Mouse (Mus musculus) neural tube, embryonic 15.5 days (tissue): ENCODE measurements around the gene Pou1f1. TPM values are rescaled to one million over a fixed set of nuclear protein-coding genes. Genes with fewer than 3 reads are reported as not detected.

ENCODE experiments used
- ATAC-seq: fragments of 200-750 bp; cut with Nextera tagmentation; 2 replicates; pipeline ENCODE4 v1.8.0; 2017; ENCODE audit warnings: mild to moderate bottlenecking, moderate TSS enrichment, moderate library complexity; ENCODE audit not compliant: low FRiP score
- H3K27ac ChIP-seq: fragments of 300-500 bp; sonication (generic); replicated peaks from 2 replicates; pipeline ENCODE4 v1.5.1; 2015; ENCODE audit warnings: mild to moderate bottlenecking, inconsistent platforms
- H3K27me3 ChIP-seq: fragments of 300-500 bp; sonication (generic); replicated peaks from 2 replicates; pipeline ENCODE4 v1.6.1; 2015; ENCODE audit warnings: inconsistent platforms
- H3K36me3 ChIP-seq: fragments of 300-500 bp; sonication (generic); 2 replicates; pipeline ENCODE4 v1.6.1; 2015; ENCODE audit warnings: inconsistent platforms
- H3K4me1 ChIP-seq: fragments of 300-500 bp; sonication (generic); 2 replicates; pipeline ENCODE4 v1.6.1; 2015; ENCODE audit warnings: inconsistent platforms
- H3K4me2 ChIP-seq: fragments of 300-500 bp; sonication (generic); 2 replicates; pipeline ENCODE4 v1.6.1; 2015; ENCODE audit warnings: inconsistent platforms, mild to moderate bottlenecking, moderate library complexity
- H3K4me3 ChIP-seq: fragments of 300-500 bp; sonication (generic); replicated peaks from 2 replicates; pipeline ENCODE4 v1.5.1; 2015; ENCODE audit warnings: mild to moderate bottlenecking, inconsistent platforms
- H3K9ac ChIP-seq: fragments of 300-500 bp; sonication (generic); replicated peaks from 2 replicates; pipeline ENCODE4 v1.6.1; 2015; ENCODE audit warnings: mild to moderate bottlenecking, inconsistent platforms
- H3K9me3 ChIP-seq: fragments of 300-500 bp; sonication (generic); replicated peaks from 2 replicates; pipeline ENCODE4 v1.6.1; 2016; ENCODE audit warnings: inconsistent platforms
- WGBS: fragments of 180-500 bp; shearing (Covaris S2); methylation state at CpG from one replicate; pipeline ENCODE4 v1.1.7; 2015; ENCODE audit warnings: mixed read lengths; 5-methylcytosine and 5-hydroxymethylcytosine counted together
- polyA plus RNA-seq: library from polyadenylated mRNA; unstranded; fragments of >200 nt; fragmentation: Nextera tagmentation; extraction: Ambion mirVana; gene quantifications from 2 replicates; pipeline ENCODE4 v1.2.1, GENCODE M21; 2015

Gene Pou1f1
- polyA plus RNA-seq: 0.26 TPM in 1 of 2 replicates, not detected in the other

- Histone ChIP-seq H3K9ac (no peak within 1 kb of the TSS), H3K4me3 (no peak within 1 kb of the TSS), H3K4me1 (no peaks in the 10 kb centered on the region), H3K36me3 (no peaks in the 10 kb centered on the region), H3K27ac (no peak within 1 kb of the TSS), H3K4me2 (no peak within 1 kb of the TSS), H3K9me3 (no peaks in the 10 kb centered on the region), H3K27me3 (no peaks in the 10 kb centered on the region)
- ATAC-seq: no peak
- WGBS: 82% methylated on average over 6 of the region's 6 CpGs
These were observed at the start of gene Pou1f1 for GRCm38 (mm10) chr16:65520211-65520610. Gene Pou1f1, plus strand, starts transcription at chr16:65520511.

DNA sequence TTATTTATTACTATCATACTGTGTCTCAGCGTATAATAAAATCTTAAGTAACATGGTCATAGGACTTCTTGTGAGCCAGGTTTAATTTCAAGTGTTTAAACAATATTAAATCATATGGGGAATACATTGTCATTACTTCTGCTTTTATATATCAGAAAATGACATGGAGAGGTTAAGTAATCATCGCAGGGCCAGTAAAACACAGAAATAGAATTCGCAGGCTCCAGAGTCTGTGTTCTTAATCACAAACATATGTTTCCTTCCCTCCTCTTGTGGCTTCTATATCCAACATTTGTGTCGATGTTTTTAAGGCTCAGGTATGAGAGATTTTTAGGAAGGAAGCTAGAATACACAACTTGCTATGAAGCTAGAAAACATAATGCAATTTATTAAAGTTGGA is 49.7 kb upstream of the Pou1f1 start:
- no peak for ATAC-seq
- no peak overlapping the region for H3K4me3 ChIP-seq
- no peaks in the 10 kb centered on the region for H3K4me1 ChIP-seq
- H3K27me3 ChIP-seq: no peaks in the 10 kb centered on the region
- no peak overlapping the region for H3K4me2 ChIP-seq
- 87% methylated on average over 4 of the region's 4 CpGs for WGBS
- no peak overlapping the region for H3K9ac ChIP-seq
- no peak overlapping the region for H3K27ac ChIP-seq
- H3K36me3 ChIP-seq: no peaks in the 10 kb centered on the region
- no peaks in the 10 kb centered on the region for H3K9me3 ChIP-seq

GRCm38 (mm10) chr16:65472472-65473001 is 47.8 kb upstream of the Pou1f1 start:
- Histone ChIP-seq H3K27ac (no peak overlapping the region), H3K9ac (no peak overlapping the region), H3K4me1 (no peaks in the 10 kb centered on the region), H3K27me3 (no peaks in the 10 kb centered on the region), H3K36me3 (no peaks in the 10 kb centered on the region), H3K9me3 (no peaks in the 10 kb centered on the region), H3K4me3 (no peak overlapping the region), H3K4me2 (no peak overlapping the region)
- 27% methylated on average over 5 of the region's 5 CpGs for WGBS
- ATAC-seq: no peak

DNA sequence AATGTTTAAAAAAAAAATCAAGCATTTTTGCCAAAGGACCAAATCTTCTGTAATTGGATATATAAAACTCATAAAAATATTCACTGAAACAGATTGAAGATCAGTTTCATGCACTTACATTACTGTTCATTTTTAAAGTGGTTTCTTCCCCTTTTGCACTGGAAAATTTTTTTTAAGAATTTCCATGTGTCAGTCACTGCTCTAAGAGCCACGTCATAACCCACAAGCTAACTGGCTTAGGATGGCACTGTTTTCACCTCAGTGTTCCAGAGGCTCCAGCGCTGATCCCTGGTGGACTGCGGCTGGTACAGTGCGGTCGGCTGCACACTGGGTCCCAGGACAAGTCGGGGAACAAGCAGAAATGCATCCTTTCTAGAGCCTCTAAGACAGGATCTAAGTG is 34.6 kb upstream of the Pou1f1 start:
- no peaks in the 10 kb centered on the region for H3K4me1 ChIP-seq
- H3K36me3 ChIP-seq: no peaks in the 10 kb centered on the region
- no peak overlapping the region for H3K27ac ChIP-seq
- no peak overlapping the region for H3K9ac ChIP-seq
- no peak for ATAC-seq
- no peak overlapping the region for H3K4me2 ChIP-seq
- no peaks in the 10 kb centered on the region for H3K27me3 ChIP-seq
- H3K9me3 ChIP-seq: no peaks in the 10 kb centered on the region
- WGBS: 92% methylated on average over 6 of the region's 6 CpGs
- H3K4me3 ChIP-seq: no peak overlapping the region

DNA sequence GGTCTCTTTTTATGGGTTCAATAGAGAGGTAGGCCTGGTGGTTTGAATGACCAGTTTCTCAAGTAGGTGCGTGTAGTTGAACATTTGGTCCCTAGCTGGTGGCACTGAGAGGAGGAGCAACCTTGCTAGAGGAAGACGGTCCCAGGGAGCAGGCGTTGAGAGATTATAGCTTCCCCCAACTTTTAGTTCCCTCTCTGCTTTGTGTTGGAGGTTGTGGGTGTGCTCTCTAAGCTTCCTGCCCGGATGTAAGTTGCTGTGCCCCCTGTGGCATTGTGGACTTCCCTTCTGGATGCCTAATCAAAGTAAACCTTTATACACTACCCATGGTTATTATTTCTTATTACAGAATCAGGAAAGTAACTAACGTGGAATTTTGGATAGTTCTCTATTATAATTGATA is 24.3 kb upstream of the Pou1f1 start:
- H3K4me3 ChIP-seq: no peak overlapping the region
- no peaks in the 10 kb centered on the region for H3K4me1 ChIP-seq
- no peak overlapping the region for H3K9ac ChIP-seq
- H3K4me2 ChIP-seq: no peak overlapping the region
- H3K9me3 ChIP-seq: no peaks in the 10 kb centered on the region
- H3K27ac ChIP-seq: no peak overlapping the region
- H3K27me3 ChIP-seq: no peaks in the 10 kb centered on the region
- no peak for ATAC-seq
- H3K36me3 ChIP-seq: no peaks in the 10 kb centered on the region
- WGBS: 72% methylated on average over 5 of the region's 5 CpGs

- Histone ChIP-seq H3K27me3 (no peaks in the 10 kb centered on the region), H3K4me2 (no peak overlapping the region), H3K27ac (no peak overlapping the region), H3K36me3 (no peaks in the 10 kb centered on the region), H3K9ac (no peak overlapping the region), H3K9me3 (no peaks in the 10 kb centered on the region), H3K4me3 (no peak overlapping the region), H3K4me1 (no peaks in the 10 kb centered on the region)
- ATAC-seq: no peak
- WGBS: 30% methylated on average over 2 of the region's 2 CpGs
These were observed 23.3 kb upstream of the Pou1f1 start for GRCm38 (mm10) chr16:65497049-65497448.

DNA sequence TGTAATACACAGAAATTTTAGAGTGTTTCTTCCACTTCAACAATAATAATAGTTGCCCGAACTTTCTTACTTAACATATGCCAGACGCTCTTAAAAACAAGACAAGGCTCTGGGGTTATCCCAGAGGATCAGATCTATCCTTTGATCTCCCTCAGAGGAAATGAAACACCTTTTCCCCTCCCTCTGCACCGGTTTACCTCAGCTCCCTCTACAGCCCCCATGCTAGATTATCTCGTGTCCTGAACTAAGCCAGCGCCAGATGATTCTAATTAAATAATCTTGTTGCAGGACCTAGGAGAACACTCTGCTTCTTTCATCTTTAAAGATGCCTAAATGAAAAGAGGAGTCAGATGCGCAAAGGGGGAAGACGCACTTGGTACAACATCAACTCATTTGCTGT is 6.1 kb upstream of the Pou1f1 start:
- WGBS: 73% methylated on average over 7 of the region's 7 CpGs
- H3K4me2 ChIP-seq: no peak overlapping the region
- ATAC-seq: no peak

DNA sequence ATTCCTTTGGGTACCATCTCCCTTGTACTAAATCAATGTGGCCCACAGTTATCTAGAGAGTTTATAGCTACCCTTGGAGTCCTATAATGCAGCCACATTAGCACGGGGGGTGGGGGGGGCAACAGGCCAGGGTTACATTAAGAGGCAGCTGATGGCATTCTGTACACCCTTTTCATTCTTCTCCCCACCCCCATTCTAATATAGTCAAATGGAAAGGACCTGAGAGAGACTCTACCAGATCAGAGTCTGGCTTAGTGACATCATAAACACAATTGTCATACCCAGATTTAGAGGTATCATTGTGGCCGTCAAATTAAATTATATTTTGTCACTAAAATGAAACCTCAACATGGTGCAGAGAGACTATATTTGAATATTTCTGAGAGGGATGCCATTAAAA is 5.7 kb downstream of the Pou1f1 start:
- Histone ChIP-seq H3K27me3 (no peaks in the 10 kb centered on the region), H3K9me3 (no peaks in the 10 kb centered on the region), H3K4me1 (no peaks in the 10 kb centered on the region), H3K27ac (no peak overlapping the region), H3K4me2 (no peak overlapping the region), H3K9ac (no peak overlapping the region), H3K4me3 (no peak overlapping the region), H3K36me3 (no peaks in the 10 kb centered on the region)
- 74% methylated on average over 2 of the region's 2 CpGs for WGBS
- ATAC-seq: no peak

More for the DNA sequence above, 6.1 kb upstream of the Pou1f1 start:
- no peaks in the 10 kb centered on the region for H3K27me3 ChIP-seq
- no peak overlapping the region for H3K27ac ChIP-seq
- H3K9ac ChIP-seq: no peak overlapping the region
- H3K36me3 ChIP-seq: no peaks in the 10 kb centered on the region
- no peak overlapping the region for H3K4me3 ChIP-seq
- H3K4me1 ChIP-seq: no peaks in the 10 kb centered on the region
- no peaks in the 10 kb centered on the region for H3K9me3 ChIP-seq

GRCm38 (mm10) chr16:65526695-65527094 is 6.4 kb downstream of the Pou1f1 start:
- 84% methylated on average over 5 of the region's 5 CpGs for WGBS
- no peak overlapping the region for H3K27ac ChIP-seq
- H3K9ac ChIP-seq: no peak overlapping the region
- H3K4me2 ChIP-seq: no peak overlapping the region
- no peaks in the 10 kb centered on the region for H3K27me3 ChIP-seq
- no peaks in the 10 kb centered on the region for H3K4me1 ChIP-seq
- no peak overlapping the region for H3K4me3 ChIP-seq
- H3K9me3 ChIP-seq: no peaks in the 10 kb centered on the region
- ATAC-seq: no peak
- H3K36me3 ChIP-seq: no peaks in the 10 kb centered on the region

DNA sequence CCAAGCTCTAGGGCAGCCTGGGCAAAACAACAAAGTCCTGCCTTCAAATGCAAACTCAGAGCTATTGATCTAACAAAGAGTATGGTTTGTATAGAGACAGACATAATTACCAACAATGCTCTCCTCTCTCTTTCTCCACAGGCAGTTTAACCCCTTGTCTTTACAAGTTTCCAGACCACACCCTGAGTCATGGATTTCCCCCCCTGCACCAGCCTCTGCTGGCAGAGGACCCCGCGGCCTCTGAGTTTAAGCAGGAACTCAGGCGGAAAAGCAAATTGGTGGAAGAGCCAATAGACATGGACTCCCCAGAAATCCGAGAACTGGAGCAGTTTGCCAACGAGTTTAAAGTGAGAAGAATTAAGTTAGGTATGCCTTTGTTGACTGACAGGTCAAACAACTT is 9.3 kb downstream of the Pou1f1 start:
- no peak for ATAC-seq
- Histone ChIP-seq H3K27ac (no peak overlapping the region), H3K4me3 (no peak overlapping the region), H3K9me3 (no peaks in the 10 kb centered on the region), H3K36me3 (no peaks in the 10 kb centered on the region), H3K27me3 (no peaks in the 10 kb centered on the region), H3K4me1 (0 out of 2 replicates have a peak, but pooled peaks cover 2% of the 10 kb centered on the region), H3K4me2 (no peak overlapping the region), H3K9ac (no peak overlapping the region)
- WGBS: 7% methylated on average over 5 of the region's 5 CpGs

GRCm38 (mm10) chr16:65531663-65532062 is 11.4 kb downstream of the Pou1f1 start:
- H3K4me3 ChIP-seq: no peak overlapping the region
- no peaks in the 10 kb centered on the region for H3K27me3 ChIP-seq
- 76% methylated on average over 8 of the region's 8 CpGs for WGBS
- no peak overlapping the region for H3K4me2 ChIP-seq
- H3K4me1 ChIP-seq: 0 out of 2 replicates have a peak, but pooled peaks cover 2% of the 10 kb centered on the region
- ATAC-seq: no peak
- no peak overlapping the region for H3K9ac ChIP-seq
- H3K36me3 ChIP-seq: no peaks in the 10 kb centered on the region
- no peak overlapping the region for H3K27ac ChIP-seq
- no peaks in the 10 kb centered on the region for H3K9me3 ChIP-seq

GRCm38 (mm10) chr16:65533315-65533999 is 13.1 kb downstream of the Pou1f1 start:
- Histone ChIP-seq H3K4me2 (no peak overlapping the region), H3K27me3 (no peaks in the 10 kb centered on the region), H3K4me1 (0 out of 2 replicates have a peak, but pooled peaks cover 2% of the 10 kb centered on the region), H3K27ac (no peak overlapping the region), H3K9me3 (no peaks in the 10 kb centered on the region), H3K36me3 (no peaks in the 10 kb centered on the region), H3K4me3 (no peak overlapping the region), H3K9ac (no peak overlapping the region)
- WGBS: 27% methylated on average over 12 of the region's 12 CpGs
- ATAC-seq: no peak
